Mouse (Mus musculus) myocyte (in vitro differentiated cells): ENCODE measurements at regions not wholly inside any gene's neighbourhood (a gene's known extent, or its start where the extent isn't known, plus 50 kb on each side); places are given as distances from the start of the nearest gene placed in this dataset.

Experiments
- H3K27me3 ChIP-seq: one replicate; pipeline ENCODE4 v1.6.1; 2011; ENCODE audit not compliant: control insufficient read depth, insufficient read depth, insufficient read length
- H3K36me3 ChIP-seq: one replicate; pipeline ENCODE4 v1.6.1; 2011; ENCODE audit not compliant: control insufficient read depth, insufficient read depth
- H3K4me2 ChIP-seq: one replicate; pipeline ENCODE4 v1.6.1; 2011; ENCODE audit warnings: low read depth, control low read depth
- H3K4me3 ChIP-seq: one replicate; pipeline ENCODE4 v1.5.1; 2011; ENCODE audit warnings: mild to moderate bottlenecking, control low read depth, moderate library complexity
- H3K79me2 ChIP-seq: one replicate; pipeline ENCODE4 v1.6.1; 2011; ENCODE audit not compliant: control insufficient read depth, insufficient read depth
- H3ac ChIP-seq: one replicate; pipeline ENCODE4 v1.6.1; 2011; ENCODE audit not compliant: control insufficient read depth, insufficient read length
- CEBPB ChIP-seq: IDR thresholded peaks from 2 replicates; pipeline ENCODE4 v1.6.1; 2011; ENCODE audit warnings: mild to moderate bottlenecking, moderate library complexity; ENCODE audit not compliant: poor library complexity, insufficient read depth, severe bottlenecking
- E2F4 ChIP-seq: IDR thresholded peaks from one replicate; pipeline ENCODE4 v1.6.1; 2011; ENCODE audit warnings: mild to moderate bottlenecking, control low read depth, moderate library complexity; ENCODE audit not compliant: insufficient read depth
- MAX ChIP-seq: IDR thresholded peaks from one replicate; pipeline ENCODE4 v1.6.1; 2011; ENCODE audit warnings: low read depth, mild to moderate bottlenecking, control low read depth
- MYOD1 ChIP-seq, 3 experiments: IDR thresholded peaks; one replicate each; pipeline ENCODE4 v1.6.1; 2011; ENCODE audit warnings: control low read depth in 2 of 3, low read depth in 2 of 3, mild to moderate bottlenecking in 2 of 3, moderate library complexity in 1 of 3; ENCODE audit not compliant: insufficient read length in 2 of 3, control insufficient read depth in 1 of 3
- MYOG ChIP-seq, 3 experiments: IDR thresholded peaks; one replicate each; pipeline ENCODE4 v1.6.1; 2011; ENCODE audit warnings: control low read depth in 2 of 3, low read depth in 2 of 3, mild to moderate bottlenecking in 2 of 3; ENCODE audit not compliant: insufficient read length in 2 of 3, control insufficient read depth in 1 of 3, insufficient read depth in 1 of 3
- POLR2A ChIP-seq: IDR thresholded peaks from one replicate; pipeline ENCODE4 v1.6.1; 2011; ENCODE audit warnings: low read depth, mild to moderate bottlenecking, control low read depth, moderate library complexity; ENCODE audit not compliant: insufficient read length
- POLR2AphosphoS2 ChIP-seq: IDR thresholded peaks from one replicate; pipeline ENCODE4 v1.6.1; 2011; ENCODE audit warnings: low read depth, control low read depth; ENCODE audit not compliant: insufficient read length
- REST ChIP-seq: IDR thresholded peaks from one replicate; pipeline ENCODE4 v1.6.1; 2011; ENCODE audit warnings: mild to moderate bottlenecking, control low read depth, moderate library complexity; ENCODE audit not compliant: insufficient read depth, insufficient read length
- SRF ChIP-seq: IDR thresholded peaks from one replicate; pipeline ENCODE4 v1.6.1; 2011; ENCODE audit warnings: low read depth; ENCODE audit not compliant: control insufficient read depth, insufficient read length
- TCF12 ChIP-seq: IDR thresholded peaks from one replicate; pipeline ENCODE4 v1.6.1; 2011; ENCODE audit warnings: mild to moderate bottlenecking, control low read depth; ENCODE audit not compliant: poor library complexity, insufficient read depth, severe bottlenecking
- TCF3 ChIP-seq: IDR thresholded peaks from one replicate; pipeline ENCODE4 v1.6.1; 2011; ENCODE audit warnings: low read depth, control low read depth; ENCODE audit not compliant: insufficient read length
- USF1 ChIP-seq: IDR thresholded peaks from one replicate; pipeline ENCODE4 v1.6.1; 2011; ENCODE audit warnings: low read depth, mild to moderate bottlenecking, control low read depth, moderate library complexity

DNA sequence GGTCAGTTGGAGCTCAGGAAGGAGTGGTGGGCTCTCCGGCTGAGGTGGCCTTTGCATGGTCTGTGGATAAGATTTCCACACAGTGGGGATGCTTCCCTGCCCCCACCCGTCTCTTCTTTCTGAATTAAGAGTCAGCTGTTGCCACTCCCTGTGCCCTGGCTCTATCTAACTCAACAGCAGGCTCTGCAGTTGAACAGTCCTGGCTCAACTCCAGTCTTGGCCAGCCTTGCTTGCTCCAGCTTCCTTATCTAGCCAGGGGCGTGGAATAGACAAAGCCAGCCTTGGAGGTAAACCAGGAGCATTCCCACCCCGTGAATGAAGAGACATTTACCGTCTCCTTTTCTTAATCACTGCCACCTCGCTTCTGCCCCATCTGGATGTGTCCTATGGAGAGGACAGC is 89.7 kb downstream of the Mn1 start:
- Histone ChIP-seq H3K4me2 (no peak overlapping the region), H3K79me2 (no peaks in the 10 kb centered on the region), H3ac (no peak overlapping the region), H3K27me3 (peaks cover 14% of the 10 kb centered on the region), H3K4me3 (no peak overlapping the region), H3K36me3 (no peaks in the 10 kb centered on the region)
- TF ChIP-seq MYOD1 (IDR thresholded peaks at IDR 0.05; ENCODE audit: control insufficient read depth in 1 of 3, insufficient read length in 2 of 3, low read depth in 2 of 3) (no peak), TCF3 (no peak), REST (no peak), SRF (no peak), CEBPB (no peak), TCF12 (no peak), MAX (no peak), E2F4 (no peak), POLR2A (no peak), MYOG (IDR thresholded peaks at IDR 0.05; ENCODE audit: control insufficient read depth in 1 of 3, insufficient read depth in 1 of 3, insufficient read length in 2 of 3, low read depth in 2 of 3) (no peak), USF1 (no peak), POLR2AphosphoS2 (no peak)

DNA sequence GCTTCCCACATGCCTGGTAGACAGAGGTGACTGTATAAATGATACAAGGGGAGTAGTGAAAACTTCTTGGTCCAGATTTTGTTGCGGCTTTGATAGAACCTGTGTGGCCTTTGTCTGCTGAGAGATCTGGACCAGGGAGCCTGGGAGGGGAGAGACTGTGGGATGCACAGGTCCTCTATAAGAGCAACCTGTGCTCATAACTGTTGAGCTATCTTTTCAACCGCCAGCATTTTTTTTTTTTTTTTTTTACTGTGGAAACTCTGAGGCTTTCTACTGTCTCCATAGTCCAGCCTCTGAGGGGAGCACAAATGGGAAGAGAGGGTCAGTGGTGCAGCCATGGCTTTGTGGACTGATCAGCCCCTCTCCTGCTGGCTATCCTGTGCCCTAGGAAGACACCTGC is 90.2 kb downstream of the Mn1 start:
- Histone ChIP-seq H3K4me2 (no peak overlapping the region), H3K27me3 (peaks cover 9% of the 10 kb centered on the region), H3K4me3 (no peak overlapping the region), H3K36me3 (no peaks in the 10 kb centered on the region), H3ac (no peak overlapping the region), H3K79me2 (no peaks in the 10 kb centered on the region)
- TF ChIP-seq MYOG (IDR thresholded peaks at IDR 0.05; ENCODE audit: control insufficient read depth in 1 of 3, insufficient read depth in 1 of 3, insufficient read length in 2 of 3, low read depth in 2 of 3) (no peak), REST (no peak), USF1 (no peak), MYOD1 (IDR thresholded peaks at IDR 0.05; ENCODE audit: control insufficient read depth in 1 of 3, insufficient read length in 2 of 3, low read depth in 2 of 3) (no peak), POLR2A (no peak), POLR2AphosphoS2 (no peak), CEBPB (no peak), MAX (no peak)

DNA sequence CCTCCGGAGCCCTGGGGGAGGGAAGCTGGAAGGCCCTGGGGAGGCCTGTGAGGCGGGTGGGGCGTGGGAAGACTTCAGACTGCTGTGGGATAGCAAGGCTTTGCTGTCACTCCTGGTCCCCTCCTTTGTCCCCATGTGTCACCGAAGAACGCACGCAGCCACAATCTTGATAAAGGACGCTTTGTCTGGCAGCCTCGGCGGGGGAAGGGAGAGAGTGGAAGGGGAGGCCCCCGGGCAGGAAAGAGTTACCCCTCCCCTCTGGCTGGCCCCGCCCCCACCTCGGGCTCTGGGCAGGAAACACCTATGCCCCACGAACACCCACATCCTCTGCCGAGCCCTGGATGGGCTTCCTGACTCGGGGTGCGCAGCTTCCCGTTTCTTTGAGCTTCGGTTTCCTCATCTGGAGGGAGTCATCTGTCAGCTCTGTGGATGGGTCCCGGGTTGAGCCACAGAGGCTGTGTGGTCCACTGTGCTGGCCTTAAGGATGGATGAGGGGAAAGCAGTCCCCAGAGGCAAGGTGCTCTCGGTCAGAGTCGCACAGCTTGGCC is 91.9 kb downstream of the Mn1 start:
- Histone ChIP-seq H3K27me3 (peaks cover 17% of the 10 kb centered on the region), H3K4me2 (no peak overlapping the region), H3K36me3 (no peaks in the 10 kb centered on the region), H3K4me3 (no peak overlapping the region), H3K79me2 (no peaks in the 10 kb centered on the region), H3ac (no peak overlapping the region)
- TF ChIP-seq MYOD1 (IDR thresholded peaks at IDR 0.05; ENCODE audit: control insufficient read depth in 1 of 3, insufficient read length in 2 of 3, low read depth in 2 of 3) (no peak), MAX (no peak), MYOG (IDR thresholded peaks at IDR 0.05; ENCODE audit: control insufficient read depth in 1 of 3, insufficient read depth in 1 of 3, insufficient read length in 2 of 3, low read depth in 2 of 3) (no peak), REST (no peak), POLR2AphosphoS2 (no peak), CEBPB (no peak), POLR2A (no peak), USF1 (no peak), E2F4 (no peak), SRF (no peak), TCF3 (no peak), TCF12 (no peak)

DNA sequence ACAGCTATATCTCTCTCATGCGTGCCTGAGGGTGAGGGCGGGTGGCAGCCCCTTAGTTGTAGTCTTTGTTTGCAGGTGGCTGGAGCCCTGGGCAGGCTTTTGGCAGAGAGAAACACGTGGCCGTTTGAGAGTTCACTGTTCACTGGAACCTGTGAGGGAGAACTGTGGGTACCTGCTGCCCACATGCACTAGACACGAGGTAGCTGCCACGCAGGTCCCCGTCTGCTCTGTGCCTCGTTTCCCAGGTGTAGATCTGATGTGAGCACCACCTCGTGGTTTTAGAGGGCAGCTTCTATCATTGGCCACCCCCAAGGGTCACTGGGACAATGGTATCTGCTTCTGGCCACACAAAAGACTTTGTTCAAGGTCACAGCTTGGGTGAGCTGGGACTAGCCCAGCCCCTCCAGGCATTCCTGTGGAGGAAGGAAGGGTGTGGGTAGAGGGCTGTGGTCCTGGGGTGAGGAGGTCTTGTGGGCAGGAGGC is 92.5 kb downstream of the Mn1 start:
- peaks cover 17% of the 10 kb centered on the region for H3K27me3 ChIP-seq
- H3K4me3 ChIP-seq, result no peak overlapping the region
- no peak overlapping the region for H3K4me2 ChIP-seq
- H3K79me2 ChIP-seq, result no peaks in the 10 kb centered on the region
- H3ac ChIP-seq, result no peak overlapping the region
- TF ChIP-seq REST (no peak), MAX (no peak), SRF (no peak), MYOG (IDR thresholded peaks at IDR 0.05; ENCODE audit: control insufficient read depth in 1 of 3, insufficient read depth in 1 of 3, insufficient read length in 2 of 3, low read depth in 2 of 3) (no peak), USF1 (no peak), POLR2A (no peak)
- H3K36me3 ChIP-seq, result no peaks in the 10 kb centered on the region
